Mouse (Mus musculus): ENCODE results near the gene Scgb2b3. TPM values are rescaled to one million over a fixed set of nuclear protein-coding genes. Genes with fewer than 3 reads are reported as not detected.

Scgb2b3 gene
- total RNA-seq (2022), result not detected

- no peak for DNase-seq (ENCODE audit: low spot score in 2 of 2)
Observed at GRCm38 (mm10) chr7:31362022-31362560, at the start of gene Scgb2b3. Gene Scgb2b3, minus strand, starts transcription at chr7:31362072.

- no peak for DNase-seq (ENCODE audit: low spot score in 2 of 2)
Observed at GRCm38 (mm10) chr7:31375292-31375691, 13.4 kb upstream of the Scgb2b3 start, which contains the start of gene Scgb1b3. Gene Scgb1b3, plus strand, starts transcription at chr7:31375592.

Other genes starting within 250 kb of the Scgb2b3 start
- 1 to 10 TPM; 2.0 to 4.4 (median 3.5) TPM for gene Hpn, start 246.8 kb downstream of the Scgb2b3 start, total RNA-seq (2022)
- 100 to 1,000 TPM; 652 to 704 (median 680) TPM for gene Scn1b, start 235.1 kb downstream of the Scgb2b3 start, total RNA-seq (2022)
- gene Gramd1a, start 206.2 kb downstream of the Scgb2b3 start, total RNA-seq (2022), result 100 to 1,000 TPM; 103 to 108 (median 105) TPM
- gene Scgb2b2, start 71.6 kb downstream of the Scgb2b3 start, total RNA-seq (2022), result not detected
- gene Scgb1b2, start 70.3 kb downstream of the Scgb2b3 start, total RNA-seq (2022), result not detected
- not detected for gene Scgb1b3, start 13.5 kb upstream of the Scgb2b3 start, total RNA-seq (2022)